Mouse (Mus musculus): ENCODE measurements around the gene Prdx4.
"Not testable (repeated sequence)": the region's sequence is repeated elsewhere in the genome, so short reads cannot be mapped to it uniquely, and the experiment has no call there.

Prdx4 gene

DNA sequence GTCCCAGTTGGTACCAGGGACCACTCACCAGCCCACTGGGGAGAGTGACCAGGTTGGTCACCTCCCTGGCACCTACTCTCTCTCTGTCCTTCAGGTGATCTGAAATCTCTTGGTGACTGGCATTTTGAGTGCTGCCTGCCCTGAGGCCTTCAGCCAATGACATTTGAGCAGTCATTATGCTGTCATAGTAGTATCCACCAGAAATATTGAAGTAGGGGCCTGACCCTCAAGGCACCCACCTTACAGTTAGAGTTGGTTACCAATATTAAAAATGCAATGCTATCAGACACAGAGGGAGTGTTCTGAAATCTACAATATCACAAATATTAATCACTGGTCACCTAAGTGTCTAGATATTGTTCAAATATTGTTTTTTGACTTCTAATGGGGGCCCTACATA lies at the start of gene Prdx4:
Prdx4 (minus strand) TSS at position 101 of the 400 bp plus-strand sequence.
- DNase-seq (ENCODE audit: low read depth, low spot score) = no peak

DNA sequence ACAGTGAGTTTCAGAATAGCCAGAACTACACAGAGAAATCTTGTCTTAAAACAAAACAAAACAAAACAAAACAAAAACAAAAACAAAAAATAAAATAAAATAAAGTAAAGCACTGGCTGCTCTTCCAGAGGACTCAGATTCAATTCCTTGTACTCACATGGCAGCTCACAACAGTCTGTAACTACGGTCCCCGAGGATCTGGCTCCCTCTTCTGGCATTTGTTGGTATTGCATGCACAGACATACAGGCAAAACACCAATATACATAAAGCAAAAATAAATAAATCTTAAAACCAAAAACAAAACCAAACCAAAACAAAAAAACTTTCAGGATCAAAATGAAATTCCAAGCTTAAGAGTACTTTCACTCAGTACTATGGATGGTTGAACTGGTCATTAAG lies 36.0 kb upstream of the Prdx4 start:
- peak; percentile 63 for DNase-seq (ENCODE audit: low read depth, low spot score)

DNA sequence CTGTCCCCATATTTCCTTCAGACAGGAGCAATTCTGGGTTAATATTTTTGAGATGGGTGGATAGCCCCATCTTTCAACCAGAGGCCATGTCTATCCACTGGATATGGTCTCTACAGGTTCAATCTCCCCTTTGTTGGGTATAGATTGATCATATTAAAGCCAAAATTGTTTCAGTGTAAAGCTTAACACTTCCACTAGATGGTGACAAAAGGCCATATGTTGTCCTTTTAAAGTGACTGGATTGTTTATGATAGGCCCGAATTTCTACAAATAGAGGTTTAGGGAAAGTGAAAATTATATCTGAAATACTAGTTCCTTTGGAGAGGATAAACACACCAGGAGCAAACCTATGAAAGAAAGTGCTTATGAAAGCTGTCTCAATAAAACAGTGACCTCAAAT lies 34.9 kb upstream of the Prdx4 start:
- peak; percentile 23 for DNase-seq (ENCODE audit: low read depth, low spot score)

- not testable (repeated sequence) for DNase-seq (ENCODE audit: low read depth, low spot score)
Measured at GRCm38 (mm10) chrX:155370110-155370509, 29.6 kb upstream of the Prdx4 start.

DNA sequence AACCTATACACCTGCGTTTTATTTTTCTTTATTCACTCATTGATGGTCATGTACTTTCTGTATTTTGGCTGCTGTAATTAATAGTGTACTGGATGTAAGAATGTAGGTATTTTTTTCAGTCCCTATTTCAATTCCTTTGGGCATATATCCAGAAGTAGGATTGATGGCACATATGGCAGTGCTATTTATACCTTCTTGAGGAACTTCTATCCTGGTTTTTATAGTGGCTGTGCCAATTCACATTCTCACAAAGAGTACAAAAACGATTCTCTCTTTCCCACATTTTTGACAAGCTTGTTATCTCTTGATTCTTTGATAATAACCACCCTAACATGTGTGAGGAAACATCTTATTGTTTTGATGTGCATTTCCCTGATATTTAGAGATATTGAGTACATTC lies 24.5 kb upstream of the Prdx4 start:
- no peak for DNase-seq (ENCODE audit: low read depth, low spot score)

DNA sequence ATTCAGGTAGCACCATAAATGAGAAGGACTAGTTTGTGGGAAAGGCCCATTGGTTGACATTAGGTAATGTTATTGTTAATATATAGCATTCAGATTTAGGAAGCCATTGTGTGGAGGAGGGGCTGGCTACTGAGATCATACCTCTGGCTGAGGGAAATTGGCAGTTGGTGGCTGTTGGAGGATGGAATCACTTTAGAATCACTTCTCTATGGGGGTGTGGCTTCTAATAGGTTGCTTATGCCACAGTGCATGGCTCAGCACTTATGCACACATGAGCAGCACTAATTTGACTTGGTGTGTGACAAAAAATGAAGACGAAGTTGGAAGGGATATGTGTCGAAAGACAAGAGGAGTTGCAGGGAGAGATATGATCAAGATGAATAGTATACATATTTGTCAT lies 5.7 kb upstream of the Prdx4 start:
- DNase-seq (ENCODE audit: low read depth, low spot score) = no peak

DNA sequence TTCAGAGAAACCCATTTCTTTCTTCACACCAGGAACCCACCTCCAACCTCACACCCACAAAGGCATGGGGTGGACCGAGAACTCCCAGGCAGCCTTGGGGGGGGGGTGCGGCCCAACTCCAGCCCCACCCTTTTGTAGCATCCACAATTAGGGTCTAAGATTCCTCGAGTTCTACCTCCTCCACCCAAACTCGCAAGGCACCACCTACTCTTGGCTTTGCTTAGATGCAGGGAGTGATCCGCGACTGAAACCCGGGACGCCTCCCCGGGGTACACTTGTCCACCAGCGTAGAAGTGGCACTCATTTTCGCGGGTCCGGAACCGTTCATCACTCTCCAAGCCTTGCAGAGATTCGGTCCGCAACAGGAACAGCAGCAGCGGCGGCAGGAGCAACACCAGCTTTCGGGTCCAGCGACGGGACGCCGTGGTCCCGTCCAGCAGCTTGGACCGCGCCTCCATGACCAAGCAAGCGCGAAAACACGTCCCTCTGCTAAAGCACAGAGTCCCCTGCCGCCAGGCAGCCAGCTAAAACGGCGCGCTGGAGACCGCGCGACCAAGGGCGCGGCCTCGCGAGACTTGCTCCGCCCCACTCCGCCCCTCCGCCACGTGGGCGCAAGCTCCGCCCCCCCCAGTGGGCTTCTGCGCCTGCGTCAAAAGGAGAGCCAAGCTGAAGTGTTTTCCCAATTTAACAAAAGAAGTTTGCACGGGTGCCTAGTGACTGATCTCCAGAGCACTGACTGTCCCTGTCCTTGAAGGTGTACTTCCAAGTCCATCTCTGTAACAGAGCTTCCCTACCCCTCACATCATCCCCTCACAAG lies 2.4 kb downstream of the Prdx4 start:
- DNase-seq (ENCODE audit: low read depth, low spot score) = peak; percentile 85

- DNase-seq (ENCODE audit: low read depth, low spot score) = no peak
Measured at GRCm38 (mm10) chrX:155337567-155337904, 3.0 kb downstream of the Prdx4 start.

- DNase-seq (ENCODE audit: low read depth, low spot score) = peak; percentile 61
Measured at GRCm38 (mm10) chrX:155318005-155318404, 22.5 kb downstream of the Prdx4 start.

- DNase-seq (ENCODE audit: low read depth, low spot score) = no peak
Measured at GRCm38 (mm10) chrX:155306390-155306789, 34.2 kb downstream of the Prdx4 start.

GRCm38 (mm10) chrX:155280427-155281044 lies 60.0 kb downstream of the Prdx4 start:
- DNase-seq (ENCODE audit: low read depth, low spot score) = peak; percentile 58

GRCm38 (mm10) chrX:155278483-155278882 lies 62.1 kb downstream of the Prdx4 start:
- DNase-seq (ENCODE audit: low read depth, low spot score) = no peak

All from A20 (cell line).